Mouse (Mus musculus): Measurements from ENCODE around the gene Hspa1l.
"Not testable (repeated sequence)": the region's sequence is repeated elsewhere in the genome, so short reads cannot be mapped to it uniquely, and the experiment has no call there.

The Hspa1l gene

GRCm38 (mm10) chr17:34946486-34947140, 25.9 kb upstream of the Hspa1l start:
- no peaks in the 10 kb centered on the region for H3K27me3 ChIP-seq (ENCODE audit: control insufficient read depth, insufficient read depth, low read length, poor library complexity, severe bottlenecking)
- DNase-seq (ENCODE audit: low read depth, low spot score), result no peak
- H3K36me3 ChIP-seq (ENCODE audit: control insufficient read depth, insufficient read depth, low read length, poor library complexity, severe bottlenecking), result 0 out of 2 replicates have a peak, but pooled peaks cover 2% of the 10 kb centered on the region

- Histone ChIP-seq H3K27me3 (ENCODE audit: control insufficient read depth, insufficient read depth, low read length, poor library complexity, severe bottlenecking) (no peaks in the 10 kb centered on the region), H3K36me3 (ENCODE audit: control insufficient read depth, insufficient read depth, low read length, poor library complexity, severe bottlenecking) (0 out of 2 replicates have a peak, but pooled peaks cover 2% of the 10 kb centered on the region)
- DNase-seq (ENCODE audit: low read depth, low spot score), result peak; percentile 65
Measured at GRCm38 (mm10) chr17:34947606-34948005, 24.9 kb upstream of the Hspa1l start.

- H3K36me3 ChIP-seq (ENCODE audit: control insufficient read depth, insufficient read depth, low read length, poor library complexity, severe bottlenecking); DNase-seq (ENCODE audit: low read depth, low spot score); H3K27me3 ChIP-seq (ENCODE audit: control insufficient read depth, insufficient read depth, low read length, poor library complexity, severe bottlenecking): not testable (repeated sequence)
Measured at GRCm38 (mm10) chr17:34948721-34949552, 23.6 kb upstream of the Hspa1l start.

- Histone ChIP-seq H3K27me3 (ENCODE audit: control insufficient read depth, insufficient read depth, low read length, poor library complexity, severe bottlenecking) (no peaks in the 10 kb centered on the region), H3K36me3 (ENCODE audit: control insufficient read depth, insufficient read depth, low read length, poor library complexity, severe bottlenecking) (0 out of 2 replicates have a peak, but pooled peaks cover 2% of the 10 kb centered on the region)
- DNase-seq (ENCODE audit: low read depth, low spot score), result no peak
Measured at GRCm38 (mm10) chr17:34949553-34949969, 22.9 kb upstream of the Hspa1l start.

- no peak for DNase-seq (ENCODE audit: low read depth, low spot score)
- 0 out of 2 replicates have a peak, but pooled peaks cover 2% of the 10 kb centered on the region for H3K36me3 ChIP-seq (ENCODE audit: control insufficient read depth, insufficient read depth, low read length, poor library complexity, severe bottlenecking)
- no peaks in the 10 kb centered on the region for H3K27me3 ChIP-seq (ENCODE audit: control insufficient read depth, insufficient read depth, low read length, poor library complexity, severe bottlenecking)
Measured at GRCm38 (mm10) chr17:34950514-34951455, 21.7 kb upstream of the Hspa1l start.

- 0 out of 2 replicates have a peak, but pooled peaks cover 2% of the 10 kb centered on the region for H3K36me3 ChIP-seq (ENCODE audit: control insufficient read depth, insufficient read depth, low read length, poor library complexity, severe bottlenecking)
- no peak for DNase-seq (ENCODE audit: low read depth, low spot score)
Measured at GRCm38 (mm10) chr17:34951636-34952377, 20.7 kb upstream of the Hspa1l start.

GRCm38 (mm10) chr17:34952378-34953040, 20.0 kb upstream of the Hspa1l start:
- no peaks in the 10 kb centered on the region for H3K27me3 ChIP-seq (ENCODE audit: control insufficient read depth, insufficient read depth, low read length, poor library complexity, severe bottlenecking)
- DNase-seq (ENCODE audit: low read depth, low spot score), result peak; percentile 87
- 0 out of 2 replicates have a peak, but pooled peaks cover 2% of the 10 kb centered on the region for H3K36me3 ChIP-seq (ENCODE audit: control insufficient read depth, insufficient read depth, low read length, poor library complexity, severe bottlenecking)

More at GRCm38 (mm10) chr17:34951636-34952377, 20.7 kb upstream of the Hspa1l start:
- no peaks in the 10 kb centered on the region for H3K27me3 ChIP-seq (ENCODE audit: control insufficient read depth, insufficient read depth, low read length, poor library complexity, severe bottlenecking)

GRCm38 (mm10) chr17:34953258-34953657, 19.2 kb upstream of the Hspa1l start:
- peak; percentile 55 for DNase-seq (ENCODE audit: low read depth, low spot score)
- Histone ChIP-seq H3K27me3 (ENCODE audit: control insufficient read depth, insufficient read depth, low read length, poor library complexity, severe bottlenecking) (no peaks in the 10 kb centered on the region), H3K36me3 (ENCODE audit: control insufficient read depth, insufficient read depth, low read length, poor library complexity, severe bottlenecking) (0 out of 2 replicates have a peak, but pooled peaks cover 2% of the 10 kb centered on the region)

GRCm38 (mm10) chr17:34953904-34954303, 18.6 kb upstream of the Hspa1l start:
- Histone ChIP-seq H3K27me3 (ENCODE audit: control insufficient read depth, insufficient read depth, low read length, poor library complexity, severe bottlenecking) (no peaks in the 10 kb centered on the region), H3K36me3 (ENCODE audit: control insufficient read depth, insufficient read depth, low read length, poor library complexity, severe bottlenecking) (0 out of 2 replicates have a peak, but pooled peaks cover 2% of the 10 kb centered on the region)
- DNase-seq (ENCODE audit: low read depth, low spot score), result no peak

- Histone ChIP-seq H3K27me3 (ENCODE audit: control insufficient read depth, insufficient read depth, low read length, poor library complexity, severe bottlenecking) (no peaks in the 10 kb centered on the region), H3K36me3 (ENCODE audit: control insufficient read depth, insufficient read depth, low read length, poor library complexity, severe bottlenecking) (0 out of 2 replicates have a peak, but pooled peaks cover 2% of the 10 kb centered on the region)
- peak; percentile 75 for DNase-seq (ENCODE audit: low read depth, low spot score)
Measured at GRCm38 (mm10) chr17:34954831-34955230, 17.7 kb upstream of the Hspa1l start.

- DNase-seq (ENCODE audit: low read depth, low spot score), result peak; percentile 69
- H3K27me3 ChIP-seq (ENCODE audit: control insufficient read depth, insufficient read depth, low read length, poor library complexity, severe bottlenecking), result no peaks in the 10 kb centered on the region
- 0 out of 2 replicates have a peak, but pooled peaks cover under 1% of the 10 kb centered on the region for H3K36me3 ChIP-seq (ENCODE audit: control insufficient read depth, insufficient read depth, low read length, poor library complexity, severe bottlenecking)
Measured at GRCm38 (mm10) chr17:34955884-34956283, 16.6 kb upstream of the Hspa1l start.

GRCm38 (mm10) chr17:34956340-34956739, 16.2 kb upstream of the Hspa1l start:
- peak; percentile 71 for DNase-seq (ENCODE audit: low read depth, low spot score)
- H3K36me3 ChIP-seq (ENCODE audit: control insufficient read depth, insufficient read depth, low read length, poor library complexity, severe bottlenecking), result no peaks in the 10 kb centered on the region
- H3K27me3 ChIP-seq (ENCODE audit: control insufficient read depth, insufficient read depth, low read length, poor library complexity, severe bottlenecking), result no peaks in the 10 kb centered on the region

GRCm38 (mm10) chr17:34957291-34957690, 15.2 kb upstream of the Hspa1l start:
- H3K27me3 ChIP-seq (ENCODE audit: control insufficient read depth, insufficient read depth, low read length, poor library complexity, severe bottlenecking), result not testable (repeated sequence)

More at GRCm38 (mm10) chr17:34957291-34957690, 15.2 kb upstream of the Hspa1l start:
- H3K36me3 ChIP-seq (ENCODE audit: control insufficient read depth, insufficient read depth, low read length, poor library complexity, severe bottlenecking), result not testable (repeated sequence)
- peak; percentile 47 for DNase-seq (ENCODE audit: low read depth, low spot score)

Measured in splenic B cell, adult 2 months (primary cell).